Mouse (Mus musculus) spleen, adult 2 months (tissue): ENCODE measurements around the gene Ly6g5b. TPM values are rescaled to one million over a fixed set of nuclear protein-coding genes. Genes with fewer than 3 reads are reported as not detected.

Experiments
- DNase-seq, 2 experiments: peaks; one replicate each; pipeline versions ENCODE4 v3.0.0 to v3.0.0-alpha.2; 2012 to 2021; ENCODE audit warnings: low spot score in 2 of 2, low read depth in 1 of 2
- H3K27ac ChIP-seq: fragments of 200-500 bp; 2 replicates; pipeline ENCODE4 v1.5.1; 2012; ENCODE audit warnings: low read length, inconsistent platforms; ENCODE audit not compliant: insufficient read depth
- H3K27me3 ChIP-seq: fragments of 200-500 bp; 2 replicates; pipeline ENCODE4 v1.6.1; 2012; ENCODE audit warnings: mild to moderate bottlenecking, moderate library complexity, low read length, inconsistent platforms; ENCODE audit not compliant: control insufficient read depth, insufficient read depth
- H3K36me3 ChIP-seq: fragments of 200-500 bp; 2 replicates; pipeline ENCODE4 v1.6.1; 2012; ENCODE audit warnings: mild to moderate bottlenecking, low read length, inconsistent platforms; ENCODE audit not compliant: control insufficient read depth, insufficient read depth
- H3K4me1 ChIP-seq: fragments of 200-500 bp; 2 replicates; pipeline ENCODE4 v1.6.1; 2011; ENCODE audit warnings: inconsistent platforms; ENCODE audit not compliant: control insufficient read depth, insufficient read depth, insufficient read length
- H3K4me3 ChIP-seq: fragments of 200-500 bp; 2 replicates; pipeline ENCODE4 v1.5.1; 2011; ENCODE audit warnings: mild to moderate bottlenecking, inconsistent platforms; ENCODE audit not compliant: insufficient read depth, insufficient read length; ENCODE audit errors: extremely low read depth
- CTCF ChIP-seq: fragments of 200-500 bp; IDR thresholded peaks from 2 replicates; pipeline ENCODE4 v1.5.1; 2011; ENCODE audit warnings: mild to moderate bottlenecking, inconsistent platforms; ENCODE audit not compliant: insufficient read depth, insufficient read length, insufficient replicate concordance; ENCODE audit errors: extremely low read depth
- POLR2A ChIP-seq: fragments of 200-500 bp; IDR thresholded peaks from 2 replicates; pipeline ENCODE4 v1.6.1; 2011; ENCODE audit warnings: low read depth, low read length, inconsistent platforms
- WGBS: fragments of 180-500 bp; shearing (Covaris S2); methylation state at CpG from one replicate; pipeline ENCODE4 v1.1.7; 2018; 5-methylcytosine and 5-hydroxymethylcytosine counted together
- polyA plus RNA-seq: library from polyadenylated mRNA; depleted of rRNA; stranded (reverse); fragments of >200 nt; gene quantifications from 2 replicates; pipeline ENCODE4 v1.2.3, GENCODE M21; 2012

Ly6g5b gene
- polyA plus RNA-seq, 1 experiment = 2.9 TPM

- no peak for TF ChIP-seq POLR2A
- TF ChIP-seq CTCF = no peak
- DNase-seq = no peak
- H3K27me3 ChIP-seq = no peaks in the 10 kb centered on the region
- H3K4me1 ChIP-seq = no peaks in the 10 kb centered on the region
- H3K4me3 ChIP-seq = no peak overlapping the region
- 91% methylated on average over 9 of the region's 9 CpGs for WGBS
- H3K36me3 ChIP-seq = peaks cover 86% of the 10 kb centered on the region
- H3K27ac ChIP-seq = no peak overlapping the region
Measured at GRCm38 (mm10) chr17:35153077-35153476, 37.8 kb upstream of the Ly6g5b start.

- no peak overlapping the region for H3K27ac ChIP-seq
- TF ChIP-seq POLR2A (no peak), CTCF (no peak)
- DNase-seq = no peak
- 94% methylated on average over 4 of the region's 4 CpGs for WGBS
- no peaks in the 10 kb centered on the region for H3K4me1 ChIP-seq
- peaks cover 78% of the 10 kb centered on the region for H3K36me3 ChIP-seq
- H3K27me3 ChIP-seq = no peaks in the 10 kb centered on the region
- H3K4me3 ChIP-seq = no peak overlapping the region
Measured at GRCm38 (mm10) chr17:35152121-35152520, 36.9 kb upstream of the Ly6g5b start.

DNA sequence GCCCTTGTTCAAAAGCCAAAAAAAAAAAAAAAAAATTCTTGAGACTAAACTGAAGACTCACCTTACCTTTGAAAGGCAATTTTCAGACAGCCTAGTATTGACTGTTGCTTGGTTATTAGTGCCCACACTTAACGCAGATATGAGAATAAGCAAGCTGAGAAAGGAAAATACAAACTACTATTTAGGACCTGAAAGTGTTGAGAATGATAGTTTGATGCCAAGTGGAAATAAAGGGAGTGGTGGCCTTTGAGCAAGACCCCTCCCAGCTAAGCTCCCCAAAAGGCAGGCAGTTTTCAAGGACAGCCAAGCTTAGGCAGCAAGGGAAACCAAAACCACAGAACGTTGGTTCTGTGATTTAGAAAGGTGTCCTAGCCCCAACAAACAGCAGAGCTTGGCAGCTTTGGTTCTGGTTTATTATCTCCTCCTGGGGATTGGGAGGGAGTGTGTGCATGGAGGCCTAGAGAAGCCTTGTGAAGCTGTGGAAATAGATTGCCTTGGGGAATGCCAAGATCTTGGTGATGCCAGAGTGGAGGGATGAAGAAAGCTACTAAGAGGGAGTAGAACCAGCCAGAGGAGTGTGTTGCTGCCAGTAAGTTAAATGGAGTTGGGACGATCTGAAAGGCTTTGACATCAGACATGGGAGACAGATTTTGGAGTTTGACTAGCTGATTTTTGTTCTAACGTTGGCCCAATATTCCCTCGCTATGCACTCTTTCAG, 32.9 kb upstream of the Ly6g5b start:
- Histone ChIP-seq H3K4me3 (no peak overlapping the region), H3K4me1 (no peaks in the 10 kb centered on the region), H3K27ac (no peak overlapping the region), H3K27me3 (no peaks in the 10 kb centered on the region), H3K36me3 (peaks cover 76% of the 10 kb centered on the region)
- DNase-seq = no peak
- no peak for TF ChIP-seq POLR2A
- TF ChIP-seq CTCF = no peak
- WGBS = 71% methylated on average over 5 of the region's 5 CpGs

- H3K4me3 ChIP-seq = no peak overlapping the region
- no peak overlapping the region for H3K27ac ChIP-seq
- H3K36me3 ChIP-seq = peaks cover 75% of the 10 kb centered on the region
- no peak for DNase-seq
- no peaks in the 10 kb centered on the region for H3K4me1 ChIP-seq
- WGBS = 85% methylated on average over 3 of the region's 3 CpGs
- H3K27me3 ChIP-seq = no peaks in the 10 kb centered on the region
- no peak for TF ChIP-seq CTCF
- no peak for TF ChIP-seq POLR2A
Measured at GRCm38 (mm10) chr17:35147348-35147747, 32.1 kb upstream of the Ly6g5b start.

DNA sequence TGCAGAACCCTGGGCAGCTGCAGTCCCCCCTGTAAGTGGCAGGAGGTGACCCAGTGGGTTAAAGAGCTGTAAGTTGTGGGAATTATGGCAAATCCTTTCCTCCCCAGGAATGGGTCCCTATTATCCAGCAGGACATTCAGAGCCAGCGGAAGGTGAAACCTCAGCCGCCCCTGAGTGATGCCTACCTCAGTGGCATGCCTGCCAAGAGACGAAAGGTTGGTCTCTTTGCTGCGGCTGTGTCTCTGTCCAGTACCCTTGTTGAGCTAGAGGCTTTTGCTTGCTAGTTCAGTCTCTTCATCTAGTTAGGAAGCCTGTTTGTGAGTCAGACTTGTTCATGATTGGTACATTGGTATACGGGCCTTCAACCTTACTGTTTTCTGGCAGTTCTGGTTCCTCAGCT, 30.9 kb upstream of the Ly6g5b start:
- TF ChIP-seq CTCF (no peak), POLR2A (no peak)
- H3K36me3 ChIP-seq = peaks cover 77% of the 10 kb centered on the region
- H3K4me1 ChIP-seq = no peaks in the 10 kb centered on the region
- no peak overlapping the region for H3K4me3 ChIP-seq
- no peak for DNase-seq
- no peaks in the 10 kb centered on the region for H3K27me3 ChIP-seq
- 86% methylated on average over 5 of the region's 5 CpGs for WGBS
- no peak overlapping the region for H3K27ac ChIP-seq

DNA sequence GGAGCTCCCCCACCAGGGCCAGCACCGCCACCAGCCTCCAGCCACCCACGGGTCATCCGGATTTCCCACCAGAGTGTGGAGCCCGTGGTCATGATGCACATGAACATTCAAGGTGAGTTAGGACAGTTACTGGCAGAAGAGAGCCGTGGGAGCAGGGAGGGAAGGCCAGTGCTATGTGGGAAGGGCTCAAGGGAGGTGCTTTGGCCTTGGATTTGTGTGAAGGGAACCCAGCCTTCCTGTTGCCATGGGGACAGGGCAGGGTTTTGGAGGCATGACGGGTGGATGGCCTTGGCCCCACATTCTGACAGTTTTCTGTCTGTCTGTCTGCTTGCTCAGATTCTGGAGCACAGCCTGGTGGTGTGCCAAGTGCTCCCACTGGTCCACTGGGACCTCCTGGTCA, 26.7 kb upstream of the Ly6g5b start:
- H3K27ac ChIP-seq = no peak overlapping the region
- TF ChIP-seq POLR2A (no peak), CTCF (no peak)
- WGBS = 86% methylated on average over 6 of the region's 6 CpGs
- H3K4me3 ChIP-seq = no peak overlapping the region
- H3K4me1 ChIP-seq = no peaks in the 10 kb centered on the region
- no peaks in the 10 kb centered on the region for H3K27me3 ChIP-seq
- H3K36me3 ChIP-seq = peaks cover 73% of the 10 kb centered on the region
- no peak for DNase-seq

GRCm38 (mm10) chr17:35140490-35140996, 25.3 kb upstream of the Ly6g5b start:
- no peak for DNase-seq
- Histone ChIP-seq H3K27ac (no peak overlapping the region), H3K36me3 (peaks cover 60% of the 10 kb centered on the region), H3K27me3 (no peaks in the 10 kb centered on the region), H3K4me1 (peaks cover 5% of the 10 kb centered on the region; the same call in 1 of the 2 replicates), H3K4me3 (no peak overlapping the region)
- no peak for TF ChIP-seq POLR2A
- 91% methylated on average over 16 of the region's 16 CpGs for WGBS
